Mouse (Mus musculus): ENCODE measurements around the gene Clrn1.

GRCm38 (mm10) chr3:58882878-58883510 lies 2.1 kb downstream of the Clrn1 start:
- TF ChIP-seq POLR2A (IDR thresholded peaks at IDR 0.05; ENCODE audit: extremely low read depth, insufficient read depth, low read length) (no peak), CTCF (IDR thresholded peaks at IDR 0.05; ENCODE audit: low read depth, low read length) (no peak)
